Mouse (Mus musculus) liver, embryonic 14.5 days (tissue): ENCODE results near the gene 2310011J03Rik. TPM values are rescaled to one million over a fixed set of nuclear protein-coding genes. Genes with fewer than 3 reads are reported as not detected.
A peak's percentile ranks its signal among the peaks of the same experiment; 100 is the strongest.

ENCODE experiments used
- ATAC-seq: fragments of 200-750 bp; cut with Nextera tagmentation; 2 replicates; pipeline ENCODE4 v1.8.0; 2017; ENCODE audit warnings: moderate number of reproducible peaks, mild to moderate bottlenecking, moderate library complexity; ENCODE audit not compliant: insufficient read depth
- DNase-seq, 3 experiments: peaks; one replicate each; pipeline ENCODE4 v3.0.0-alpha.2; 2012 to 2013; ENCODE audit warnings: low read depth in 3 of 3, low spot score in 3 of 3
- H3K27ac ChIP-seq: fragments of 300-500 bp; sonication (generic); 2 replicates; pipeline ENCODE4 v1.5.1; 2014; ENCODE audit warnings: moderate library complexity, mild to moderate bottlenecking, control low read depth, inconsistent platforms
- H3K27me3 ChIP-seq: fragments of 300-500 bp; sonication (generic); 2 replicates; pipeline ENCODE4 v1.6.1; 2014; ENCODE audit warnings: mild to moderate bottlenecking, low read length, moderate library complexity; ENCODE audit not compliant: control insufficient read depth, insufficient read depth
- H3K36me3 ChIP-seq: fragments of 300-500 bp; sonication (generic); replicated peaks from 2 replicates; pipeline ENCODE4 v1.6.1; 2014; ENCODE audit warnings: low read depth; ENCODE audit not compliant: control insufficient read depth, insufficient read depth
- H3K4me1 ChIP-seq, 2 experiments: fragments of 200-500 bp in 1 of 2; fragments of 300-500 bp in 1 of 2; sonication (generic) in 1 of 2; replicated peaks; 2 replicates each; pipeline ENCODE4 v1.6.1; 2012 to 2014; ENCODE audit warnings: antibody characterized with exemption in 1 of 2, inconsistent platforms in 1 of 2, low read length in 1 of 2; ENCODE audit not compliant: control insufficient read depth in 2 of 2, insufficient read depth in 2 of 2
- H3K4me2 ChIP-seq: fragments of 300-500 bp; sonication (generic); 2 replicates; pipeline ENCODE4 v1.6.1; 2014; ENCODE audit warnings: low read depth, mild to moderate bottlenecking, control low read depth, moderate library complexity
- H3K4me3 ChIP-seq, 2 experiments: fragments of 200-500 bp in 1 of 2; fragments of 300-500 bp in 1 of 2; sonication (generic) in 1 of 2; 2 replicates each; pipeline ENCODE4 v1.5.1; 2012 to 2014; ENCODE audit warnings: low read depth in 2 of 2, low read length in 2 of 2, mild to moderate bottlenecking in 2 of 2, control low read depth in 1 of 2, inconsistent platforms in 1 of 2, moderate library complexity in 1 of 2; ENCODE audit not compliant: insufficient read depth in 1 of 2
- H3K9ac ChIP-seq: fragments of 300-500 bp; sonication (generic); replicated peaks from 2 replicates; pipeline ENCODE4 v1.6.1; 2014; ENCODE audit warnings: mild to moderate bottlenecking, control low read depth, moderate library complexity
- H3K9me3 ChIP-seq: fragments of 300-500 bp; sonication (generic); 2 replicates; pipeline ENCODE4 v1.6.1; 2016; ENCODE audit warnings: low read length, mixed read lengths; ENCODE audit not compliant: control insufficient read depth
- CTCF ChIP-seq: IDR thresholded peaks from 2 replicates; pipeline ENCODE4 v1.5.1; 2016; ENCODE audit warnings: antibody characterized with exemption, low read depth, control low read depth
- EP300 ChIP-seq: IDR thresholded peaks from 2 replicates; pipeline ENCODE4 v1.6.1; 2016; ENCODE audit warnings: antibody characterized with exemption, low read depth
- WGBS: fragments of 180-500 bp; shearing (Covaris S2); extraction: QIAGEN DNeasy Blood & Tissue Kit; methylation state at CpG from one replicate; pipeline ENCODE4 v1.1.7; 2014; ENCODE audit not compliant: insufficient replicate concordance; 5-methylcytosine and 5-hydroxymethylcytosine counted together
- polyA plus RNA-seq, 2 experiments: library from polyadenylated mRNA; depleted of rRNA in 1 of 2; stranded (reverse) in 1 of 2; unstranded in 1 of 2; fragments of >200 nt; fragmentation: Nextera tagmentation in 1 of 2; extraction: Ambion mirVana in 1 of 2; gene quantifications; 2 replicates each; pipeline versions ENCODE4 v1.2.1 to v1.2.3; 2012 to 2014

2310011J03Rik gene
- polyA plus RNA-seq, 2 experiments, result 24.3 to 29.5 TPM

DNA sequence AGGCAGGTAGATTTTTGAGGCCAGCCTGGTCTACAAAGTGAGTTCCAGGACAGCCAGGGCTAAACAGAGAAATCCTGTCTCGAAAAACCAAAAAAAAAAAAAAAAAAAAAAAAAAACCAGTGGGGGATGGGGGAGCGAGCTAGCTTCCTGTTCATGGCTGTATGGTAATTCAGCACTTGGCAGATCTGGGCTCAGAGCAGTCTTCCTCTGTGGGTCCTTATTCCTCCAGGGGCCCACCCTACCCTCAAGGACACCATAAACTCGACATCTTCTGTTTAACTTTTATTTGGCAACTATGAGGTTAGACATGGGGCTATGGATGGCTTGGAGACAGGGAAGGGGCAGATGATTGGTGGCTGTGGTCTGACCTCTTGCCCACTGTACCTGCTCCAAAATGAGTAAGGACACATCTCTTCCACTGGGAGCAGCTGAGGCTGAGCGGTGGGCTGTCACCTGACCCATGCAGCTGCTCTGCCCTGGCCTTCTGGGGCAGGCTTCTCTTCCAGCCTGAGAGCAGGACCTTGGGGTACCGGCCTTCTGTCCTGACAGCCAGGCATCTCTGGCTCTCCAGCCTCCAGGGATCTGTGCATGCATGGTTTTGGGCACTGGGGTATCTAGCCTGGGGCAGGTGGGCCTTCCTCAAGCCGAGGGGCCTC is 805 bp upstream of the 2310011J03Rik start:
- ATAC-seq, result no peak
- TF ChIP-seq CTCF, result no peak
- TF ChIP-seq EP300, result no peak
- Histone ChIP-seq H3K4me3 (no peak overlapping the region), H3K4me1 (peaks cover 20 to 25% of the 10 kb centered on the region in 2 experiments), H3K36me3 (peaks cover 7% of the 10 kb centered on the region; the same call in 1 of the 2 replicates), H3K27me3 (peaks cover 1% of the 10 kb centered on the region), H3K27ac (peak overlapping the region; percentile 11), H3K4me2 (peak overlapping the region; percentile 70), H3K9me3 (no peaks in the 10 kb centered on the region), H3K9ac (no peak overlapping the region)
- 48% methylated on average over 6 of the region's 6 CpGs for WGBS
- DNase-seq, result no peak

- H3K9me3 ChIP-seq, result no peaks in the 10 kb centered on the region
- TF ChIP-seq CTCF, result no peak
- no peak for TF ChIP-seq EP300
- H3K27ac ChIP-seq, result no peak overlapping the region
- 20% methylated on average over 10 of the region's 10 CpGs for WGBS
- no peak for ATAC-seq
- peaks cover 7% of the 10 kb centered on the region; the same call in 1 of the 2 replicates for H3K36me3 ChIP-seq
- peak overlapping the region; percentile 25 for H3K4me2 ChIP-seq
- H3K4me3 ChIP-seq, result no peak overlapping the region
- peaks cover 42% of the 10 kb centered on the region for H3K27me3 ChIP-seq
- DNase-seq, result no peak
- H3K9ac ChIP-seq, result peak overlapping the region; percentile 9; the same call in 1 of the 2 replicates
- peaks cover 16 to 24% of the 10 kb centered on the region in 2 experiments for H3K4me1 ChIP-seq
Observed at GRCm38 (mm10) chr10:80317011-80317410, 3.3 kb downstream of the 2310011J03Rik start.

- WGBS, result 16% methylated on average over 11 of the region's 11 CpGs
- peak overlapping the region; percentile 26; the same call in 1 of the 2 replicates for H3K27ac ChIP-seq
- H3K9me3 ChIP-seq, result no peaks in the 10 kb centered on the region
- peaks cover 16 to 24% of the 10 kb centered on the region in 2 experiments for H3K4me1 ChIP-seq
- H3K9ac ChIP-seq, result 0 out of 2 replicates have a peak overlapping the region, but pooled peaks have one; percentile 9
- ATAC-seq (no peak), DNase-seq (no peak)
- H3K27me3 ChIP-seq, result peaks cover 48% of the 10 kb centered on the region
- peaks cover 7% of the 10 kb centered on the region; the same call in 1 of the 2 replicates for H3K36me3 ChIP-seq
- peak overlapping the region; percentile 25 for H3K4me2 ChIP-seq
- TF ChIP-seq EP300 (no peak), CTCF (no peak)
- no peak overlapping the region for H3K4me3 ChIP-seq
Observed at GRCm38 (mm10) chr10:80316359-80316781, 4.0 kb downstream of the 2310011J03Rik start.

GRCm38 (mm10) chr10:80315315-80315714 is 5.0 kb downstream of the 2310011J03Rik start:
- no peak for DNase-seq
- H3K9me3 ChIP-seq, result no peaks in the 10 kb centered on the region
- H3K27me3 ChIP-seq, result peaks cover 57% of the 10 kb centered on the region
- no peak for ATAC-seq
- no peak overlapping the region for H3K4me2 ChIP-seq
- no peak overlapping the region for H3K27ac ChIP-seq
- H3K4me1 ChIP-seq, result peaks cover 12 to 21% of the 10 kb centered on the region in 2 experiments
- TF ChIP-seq EP300, result no peak
- TF ChIP-seq CTCF, result no peak
- H3K4me3 ChIP-seq, result no peak overlapping the region
- H3K36me3 ChIP-seq, result peaks cover 7% of the 10 kb centered on the region; the same call in 1 of the 2 replicates
- 43% methylated on average over 27 of the region's 27 CpGs for WGBS
- no peak overlapping the region for H3K9ac ChIP-seq

DNA sequence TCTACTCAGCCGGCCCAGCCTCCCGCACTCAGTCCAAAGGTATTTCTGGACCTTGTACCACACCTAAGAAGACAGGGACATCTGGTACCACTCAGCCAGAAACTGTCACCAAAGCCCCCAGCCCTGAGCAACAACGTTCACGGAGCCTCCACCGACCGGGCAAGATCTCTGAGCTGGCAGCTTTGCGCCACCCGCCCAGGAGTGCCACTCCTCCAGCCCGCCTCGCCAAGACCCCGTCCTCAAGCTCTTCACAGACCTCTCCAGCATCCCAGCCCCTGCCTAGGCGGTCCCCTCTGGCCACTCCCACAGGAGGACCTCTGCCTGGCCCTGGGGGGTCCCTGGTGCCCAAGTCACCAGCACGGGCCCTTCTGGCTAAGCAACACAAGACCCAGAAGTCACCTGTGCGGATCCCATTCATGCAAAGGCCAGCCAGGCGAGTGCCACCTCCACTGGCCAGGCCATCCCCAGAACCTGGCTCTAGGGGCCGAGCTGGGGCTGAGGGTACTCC is 5.8 kb downstream of the 2310011J03Rik start:
- ATAC-seq, result no peak

More for the DNA sequence above, 5.8 kb downstream of the 2310011J03Rik start:
- Histone ChIP-seq H3K4me1 (peaks cover 12 to 21% of the 10 kb centered on the region in 2 experiments), H3K4me2 (no peak overlapping the region), H3K9me3 (no peaks in the 10 kb centered on the region), H3K36me3 (peaks cover 7% of the 10 kb centered on the region; the same call in 1 of the 2 replicates), H3K27ac (no peak overlapping the region), H3K4me3 (no peak overlapping the region), H3K9ac (no peak overlapping the region), H3K27me3 (peaks cover 58% of the 10 kb centered on the region)
- no peak for TF ChIP-seq EP300
- no peak for TF ChIP-seq CTCF
- 50% methylated on average over 16 of the region's 16 CpGs for WGBS
- no peak for DNase-seq
